Mouse (Mus musculus): ENCODE data around the gene Il15. TPM values are rescaled to one million over a fixed set of nuclear protein-coding genes. Genes with fewer than 3 reads are reported as not detected.
A peak's percentile ranks its signal among the peaks of the same experiment; 100 is the strongest.

Il15 gene
- total and polyA plus RNA-seq, 3 experiments = not detected

- H3K79me2 ChIP-seq (ENCODE audit: control insufficient read depth, insufficient read depth, low read length, poor library complexity) = no peaks in the 10 kb centered on the region
- H3K27me3 ChIP-seq (ENCODE audit: control insufficient read depth in 1 of 2, insufficient read depth in 2 of 2, low read length in 2 of 2) = no peaks in the 10 kb centered on the region
- H3K9ac ChIP-seq (ENCODE audit: control insufficient read depth, low read depth, low read length, poor library complexity, severe bottlenecking) = no peak overlapping the region
- no peak overlapping the region for H3K27ac ChIP-seq (ENCODE audit: control insufficient read depth, low read depth, low read length)
- no peaks in the 10 kb centered on the region for H3K9me3 ChIP-seq (replicated peaks; ENCODE audit: insufficient read depth, low read length)
- TF ChIP-seq POLR2A (IDR thresholded peaks at IDR 0.05; ENCODE audit: control insufficient read depth in 1 of 2, insufficient read depth in 1 of 2, low read depth in 1 of 2, low read length in 2 of 2, poor library complexity in 1 of 2) = no peak
- no peak for TF ChIP-seq CHD1 (IDR thresholded peaks at IDR 0.05; ENCODE audit: low read depth, low read length)
- TF ChIP-seq POLR2AphosphoS5 (IDR thresholded peaks at IDR 0.05; ENCODE audit: borderline replicate concordance, low read depth, low read length) = no peak
- TF ChIP-seq MXI1 (IDR thresholded peaks at IDR 0.05; ENCODE audit: low read depth, low read length) = no peak
- TF ChIP-seq JUND (IDR thresholded peaks at IDR 0.05; ENCODE audit: low read depth, low read length) = no peak
- TF ChIP-seq USF2 (IDR thresholded peaks at IDR 0.05; ENCODE audit: borderline replicate concordance in 1 of 2, insufficient read depth in 1 of 2, low read depth in 1 of 2, low read length in 2 of 2) = no peak
- no peak for TF ChIP-seq ZNF384 (IDR thresholded peaks at IDR 0.05; ENCODE audit: low read depth, low read length)
- no peak for TF ChIP-seq MAZ (IDR thresholded peaks at IDR 0.05; ENCODE audit: low read depth, low read length)
- no peak for TF ChIP-seq E2F4 (IDR thresholded peaks at IDR 0.05; ENCODE audit: borderline replicate concordance, low read depth, low read length)
- no peak for TF ChIP-seq RAD21 (IDR thresholded peaks at IDR 0.05; ENCODE audit: low read depth, low read length)
- TF ChIP-seq UBTF (IDR thresholded peaks at IDR 0.05; ENCODE audit: borderline replicate concordance, insufficient read depth, low read depth, low read length) = no peak
- no peak for TF ChIP-seq TCF12 (IDR thresholded peaks at IDR 0.05; ENCODE audit: low read depth, low read length)
- no peak for TF ChIP-seq TBP (IDR thresholded peaks at IDR 0.05; ENCODE audit: low read depth, low read length)
- no peak for TF ChIP-seq BHLHE40 (IDR thresholded peaks at IDR 0.05; ENCODE audit: borderline replicate concordance, low read depth, low read length)
- TF ChIP-seq ELF1 (IDR thresholded peaks at IDR 0.05; ENCODE audit: low read depth, low read length) = no peak
- TF ChIP-seq CHD2 (IDR thresholded peaks at IDR 0.05; ENCODE audit: low read length) = no peak
- peaks cover 0 to 20% of the 10 kb centered on the region in 2 experiments; a peak in 2 of 4 replicates for H3K36me3 ChIP-seq (ENCODE audit: control insufficient read depth in 1 of 2, insufficient read depth in 2 of 2, low read length in 2 of 2)
- H3K4me1 ChIP-seq (ENCODE audit: control insufficient read depth in 1 of 2, insufficient read depth in 2 of 2, low read length in 2 of 2) = peaks cover 6 to 27% of the 10 kb centered on the region in 2 experiments
- no peak overlapping the region for H3K4me3 ChIP-seq (ENCODE audit: control insufficient read depth in 1 of 2, insufficient read depth in 1 of 2, low read depth in 2 of 2, low read length in 2 of 2)
- no peak for DNase-seq (ENCODE audit: low read depth, low spot score)
Measured at GRCm38 (mm10) chr8:82391258-82391657, 11.8 kb downstream of the Il15 start.

GRCm38 (mm10) chr8:82388356-82388902 is 14.6 kb downstream of the Il15 start:
- TF ChIP-seq HCFC1 (IDR thresholded peaks at IDR 0.05; ENCODE audit: low read depth, low read length) = no peak
- no peak for TF ChIP-seq MAZ (IDR thresholded peaks at IDR 0.05; ENCODE audit: low read depth, low read length)
- no peak for TF ChIP-seq MAX (IDR thresholded peaks at IDR 0.05; ENCODE audit: low read length)
- TF ChIP-seq BHLHE40 (IDR thresholded peaks at IDR 0.05; ENCODE audit: borderline replicate concordance, low read depth, low read length) = no peak
- 0 out of 2 replicates have a peak, but pooled peaks have one; percentile 22 for TF ChIP-seq GATA1 (IDR thresholded peaks at IDR 0.05; ENCODE audit: low read depth, low read length)
- peak in 1 of 2 experiments; percentile 10; a peak in 1 of 4 replicates for TF ChIP-seq EP300 (IDR thresholded peaks at IDR 0.05; ENCODE audit: low read depth in 1 of 2, low read length in 2 of 2)
- H3K36me3 ChIP-seq (ENCODE audit: control insufficient read depth in 1 of 2, insufficient read depth in 2 of 2, low read length in 2 of 2) = peaks cover 0 to 39% of the 10 kb centered on the region in 2 experiments; a peak in 2 of 4 replicates
- peaks cover 20 to 39% of the 10 kb centered on the region in 2 experiments for H3K4me1 ChIP-seq (ENCODE audit: control insufficient read depth in 1 of 2, insufficient read depth in 2 of 2, low read length in 2 of 2)
- H3K27me3 ChIP-seq (ENCODE audit: control insufficient read depth in 1 of 2, insufficient read depth in 2 of 2, low read length in 2 of 2) = no peaks in the 10 kb centered on the region
- no peaks in the 10 kb centered on the region for H3K9me3 ChIP-seq (replicated peaks; ENCODE audit: insufficient read depth, low read length)
- no peak overlapping the region for H3K4me3 ChIP-seq (ENCODE audit: control insufficient read depth in 1 of 2, insufficient read depth in 1 of 2, low read depth in 2 of 2, low read length in 2 of 2)
- no peak overlapping the region for H3K9ac ChIP-seq (ENCODE audit: control insufficient read depth, low read depth, low read length, poor library complexity, severe bottlenecking)
- DNase-seq (ENCODE audit: low read depth, low spot score) = peak; percentile 26
- peak overlapping the region; percentile 56 for H3K27ac ChIP-seq (ENCODE audit: control insufficient read depth, low read depth, low read length)
- H3K79me2 ChIP-seq (ENCODE audit: control insufficient read depth, insufficient read depth, low read length, poor library complexity) = no peaks in the 10 kb centered on the region
